Mouse (Mus musculus): Measurements from ENCODE around the gene Syn3. TPM values are rescaled to one million over a fixed set of nuclear protein-coding genes. Genes with fewer than 3 reads are reported as not detected.

The Syn3 gene
- polyA plus RNA-seq, 1 experiment from 2014 or later: 29.9 TPM

- H3K9ac ChIP-seq (ENCODE audit: low read depth, low read length): no peak overlapping the region
- no peak for ATAC-seq
- no peak overlapping the region for H3K4me3 ChIP-seq (ENCODE audit: low read length)
- no peaks in the 10 kb centered on the region for H3K36me3 ChIP-seq (ENCODE audit: control insufficient read depth, insufficient read depth, low read length)
- H3K4me2 ChIP-seq (ENCODE audit: low read length): no peak overlapping the region
- H3K4me1 ChIP-seq (ENCODE audit: control insufficient read depth, insufficient read depth, low read depth, low read length): no peaks in the 10 kb centered on the region
- WGBS: 61% methylated on average over 6 of the region's 6 CpGs
- H3K27me3 ChIP-seq (replicated peaks; ENCODE audit: control insufficient read depth, insufficient read depth, low read length): no peaks in the 10 kb centered on the region
- no peaks in the 10 kb centered on the region for H3K9me3 ChIP-seq (ENCODE audit: control insufficient read depth, low read length)
- H3K27ac ChIP-seq (ENCODE audit: low read depth, low read length): no peak overlapping the region
These were observed 488.1 kb downstream of the Syn3 start for GRCm38 (mm10) chr10:86010636-86011035.

GRCm38 (mm10) chr10:86009688-86010087, 489.0 kb downstream of the Syn3 start:
- no peak overlapping the region for H3K4me3 ChIP-seq (ENCODE audit: low read length)
- 89% methylated on average over 2 of the region's 2 CpGs for WGBS

GRCm38 (mm10) chr10:86006455-86006854, 492.2 kb downstream of the Syn3 start:
- no peak for ATAC-seq
- H3K27ac ChIP-seq (ENCODE audit: low read depth, low read length): no peak overlapping the region
- no peaks in the 10 kb centered on the region for H3K36me3 ChIP-seq (ENCODE audit: control insufficient read depth, insufficient read depth, low read length)
- H3K9ac ChIP-seq (ENCODE audit: low read depth, low read length): no peak overlapping the region
- H3K4me2 ChIP-seq (ENCODE audit: low read length): no peak overlapping the region
- H3K27me3 ChIP-seq (replicated peaks; ENCODE audit: control insufficient read depth, insufficient read depth, low read length): no peaks in the 10 kb centered on the region
- WGBS: 68% methylated on average over 5 of the region's 5 CpGs
- no peak overlapping the region for H3K4me3 ChIP-seq (ENCODE audit: low read length)
- H3K9me3 ChIP-seq (ENCODE audit: control insufficient read depth, low read length): no peaks in the 10 kb centered on the region
- H3K4me1 ChIP-seq (ENCODE audit: control insufficient read depth, insufficient read depth, low read depth, low read length): no peaks in the 10 kb centered on the region

More at GRCm38 (mm10) chr10:86009688-86010087, 489.0 kb downstream of the Syn3 start:
- Histone ChIP-seq H3K36me3 (ENCODE audit: control insufficient read depth, insufficient read depth, low read length) (no peaks in the 10 kb centered on the region), H3K27ac (ENCODE audit: low read depth, low read length) (no peak overlapping the region), H3K4me2 (ENCODE audit: low read length) (no peak overlapping the region), H3K9me3 (ENCODE audit: control insufficient read depth, low read length) (no peaks in the 10 kb centered on the region), H3K9ac (ENCODE audit: low read depth, low read length) (no peak overlapping the region), H3K27me3 (replicated peaks; ENCODE audit: control insufficient read depth, insufficient read depth, low read length) (no peaks in the 10 kb centered on the region), H3K4me1 (ENCODE audit: control insufficient read depth, insufficient read depth, low read depth, low read length) (no peaks in the 10 kb centered on the region)
- no peak for ATAC-seq

Other genes starting within 250 kb of the Syn3 start
- gene Timp3, start 198.5 kb downstream of the Syn3 start, polyA plus RNA-seq (2015; fragmentation: Nextera tagmentation; extraction: Ambion mirVana): 56.1 and 58.9 TPM in 2 replicates
- 312 and 331 TPM in 2 replicates for gene Hsp90b1, start 206.6 kb upstream of the Syn3 start, polyA plus RNA-seq (2015; fragmentation: Nextera tagmentation; extraction: Ambion mirVana)
- gene Ttc41, start 206.9 kb upstream of the Syn3 start, polyA plus RNA-seq (2015; fragmentation: Nextera tagmentation; extraction: Ambion mirVana): 2.0 and 2.6 TPM in 2 replicates

Measured in hindbrain, embryonic 16.5 days (tissue).